Mouse (Mus musculus): ENCODE data around the gene Caap1. TPM values are rescaled to one million over a fixed set of nuclear protein-coding genes. Genes with fewer than 3 reads are reported as not detected.

Gene Caap1
- total RNA-seq, 2 experiments from 2014 or later: 9.9 to 10.5 TPM

- DNase-seq (ENCODE audit: low spot score in 2 of 2): peak; percentile 43 to 59
Observed at GRCm38 (mm10) chr4:94517631-94518030, 39.0 kb downstream of the Caap1 start.

GRCm38 (mm10) chr4:94515366-94515765 lies 41.2 kb downstream of the Caap1 start:
- DNase-seq (ENCODE audit: low spot score in 2 of 2): no peak

GRCm38 (mm10) chr4:94476749-94477399 lies 79.7 kb downstream of the Caap1 start:
- DNase-seq (ENCODE audit: low spot score in 2 of 2): peak; percentile 12 to 24

GRCm38 (mm10) chr4:94473286-94473685 lies 83.3 kb downstream of the Caap1 start:
- no peak for DNase-seq (ENCODE audit: low spot score in 2 of 2)

GRCm38 (mm10) chr4:94459424-94459823 lies 97.2 kb downstream of the Caap1 start:
- DNase-seq (ENCODE audit: low spot score in 2 of 2): no peak

GRCm38 (mm10) chr4:94454857-94455256 lies 101.7 kb downstream of the Caap1 start:
- DNase-seq (ENCODE audit: low spot score in 2 of 2): peak in 1 of 2 experiments; percentile 42

Other genes with a start within 250 kb of the Caap1 start
- gene Gm10306, start 250 bp downstream of the Caap1 start, total RNA-seq (2021): not detected
- gene Plaa, start 46.4 kb upstream of the Caap1 start, total RNA-seq (2021): 10 to 100 TPM; 40.5 to 41.5 TPM
- 10 to 100 TPM; 24.4 to 26.1 TPM for gene Ift74, start 57.7 kb upstream of the Caap1 start, total RNA-seq (2021)
- not detected for gene Lrrc19, start 93.3 kb upstream of the Caap1 start, total RNA-seq (2021)
- 10 to 100 TPM in 1 of 2 experiments, 1 to 10 TPM in 1; 7.8 to 10.2 TPM for gene Tek, start 182.5 kb upstream of the Caap1 start, total RNA-seq (2021)